Mouse (Mus musculus): ENCODE measurements around the gene Dnmt3b. TPM values are rescaled to one million over a fixed set of nuclear protein-coding genes. Genes with fewer than 3 reads are reported as not detected.
"Not testable (repeated sequence)": the region's sequence is repeated elsewhere in the genome, so short reads cannot be mapped to it uniquely, and the experiment has no call there.

Gene Dnmt3b
- total and polyA plus RNA-seq, 3 experiments = 11.6 to 17.5 TPM; not detected in 1

GRCm38 (mm10) chr2:153676944-153677343 is 27.7 kb downstream of the Dnmt3b start (continued):
- no peak for TF ChIP-seq POLR2AphosphoS5 (IDR thresholded peaks at IDR 0.05; ENCODE audit: borderline replicate concordance, low read depth, low read length)
- TF ChIP-seq MXI1 (IDR thresholded peaks at IDR 0.05; ENCODE audit: low read depth, low read length) = peak; percentile 44

GRCm38 (mm10) chr2:153677550-153677949 is 28.3 kb downstream of the Dnmt3b start:
- Histone ChIP-seq H3K27me3 (ENCODE audit: control insufficient read depth in 1 of 2, insufficient read depth in 2 of 2, low read length in 2 of 2) (no peaks in the 10 kb centered on the region), H3K79me2 (ENCODE audit: control insufficient read depth, insufficient read depth, low read length, poor library complexity) (no peaks in the 10 kb centered on the region), H3K27ac (ENCODE audit: control insufficient read depth, low read depth, low read length) (peak overlapping the region; percentile 77), H3K36me3 (ENCODE audit: control insufficient read depth in 1 of 2, insufficient read depth in 2 of 2, low read length in 2 of 2) (peaks cover 0 to 23% of the 10 kb centered on the region in 2 experiments; a peak in 2 of 4 replicates), H3K9me3 (replicated peaks; ENCODE audit: insufficient read depth, low read length) (no peaks in the 10 kb centered on the region), H3K9ac (ENCODE audit: control insufficient read depth, low read depth, low read length, poor library complexity, severe bottlenecking) (peak overlapping the region; percentile 21; the same call in 1 of the 2 replicates), H3K4me1 (ENCODE audit: control insufficient read depth in 1 of 2, insufficient read depth in 2 of 2, low read length in 2 of 2) (peaks cover 13 to 25% of the 10 kb centered on the region in 2 experiments), H3K4me3 (ENCODE audit: control insufficient read depth in 1 of 2, insufficient read depth in 1 of 2, low read depth in 2 of 2, low read length in 2 of 2) (peak overlapping the region; percentile 7 to 42)
- TF ChIP-seq BHLHE40 (IDR thresholded peaks at IDR 0.05; ENCODE audit: borderline replicate concordance, low read depth, low read length) (no peak), RAD21 (IDR thresholded peaks at IDR 0.05; ENCODE audit: low read depth, low read length) (no peak)
- DNase-seq (ENCODE audit: low read depth, low spot score) = peak; percentile 46

- no peak for TF ChIP-seq ZC3H11A (IDR thresholded peaks at IDR 0.05; ENCODE audit: low read depth, low read length)
- no peak for TF ChIP-seq JUND (IDR thresholded peaks at IDR 0.05; ENCODE audit: low read depth, low read length)
- TF ChIP-seq TCF12 (IDR thresholded peaks at IDR 0.05; ENCODE audit: low read depth, low read length) = no peak
- TF ChIP-seq KAT2A (conservative IDR thresholded peaks at IDR 0.05; ENCODE audit: low read depth, low read length) = no peak
- no peak for TF ChIP-seq SMC3 (IDR thresholded peaks at IDR 0.05; ENCODE audit: low read depth, low read length)
- no peak for TF ChIP-seq RCOR1 (IDR thresholded peaks at IDR 0.05; ENCODE audit: low read depth, low read length)
- TF ChIP-seq CHD1 (IDR thresholded peaks at IDR 0.05; ENCODE audit: low read depth, low read length) = no peak
- TF ChIP-seq TBP (IDR thresholded peaks at IDR 0.05; ENCODE audit: low read depth, low read length) = no peak
- no peak for TF ChIP-seq NELFE (IDR thresholded peaks at IDR 0.05; ENCODE audit: low read depth, low read length)
- no peak for TF ChIP-seq RAD21 (IDR thresholded peaks at IDR 0.05; ENCODE audit: low read depth, low read length)
- no peak for TF ChIP-seq MAFK (IDR thresholded peaks at IDR 0.05; ENCODE audit: borderline replicate concordance, low read depth, low read length)
- no peak for TF ChIP-seq ETS1 (IDR thresholded peaks at IDR 0.05; ENCODE audit: low read depth, low read length)
- no peak for TF ChIP-seq USF1 (IDR thresholded peaks at IDR 0.05; ENCODE audit: low read depth, low read length)
These were observed 30.7 kb downstream of the Dnmt3b start for GRCm38 (mm10) chr2:153679959-153680358.

DNA sequence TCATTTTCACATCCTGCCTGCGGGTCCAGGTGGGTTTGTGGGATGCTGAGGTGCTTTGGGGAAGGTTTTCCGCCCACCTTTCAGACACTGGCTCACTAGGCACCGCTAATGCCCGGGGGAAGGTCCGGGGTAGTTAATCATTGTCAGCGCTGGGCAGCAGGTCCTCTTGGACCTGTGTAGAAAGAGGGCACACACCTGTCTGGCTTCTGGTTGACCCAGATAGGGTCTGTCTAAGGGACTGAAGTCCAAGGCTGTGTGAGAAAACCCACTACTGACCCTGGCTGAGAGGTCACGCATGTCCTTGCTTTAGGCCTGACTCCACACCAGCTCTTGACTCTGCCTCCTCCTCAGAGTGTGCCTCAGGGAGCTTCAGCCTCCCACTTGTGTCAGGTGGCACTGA is 44.2 kb downstream of the Dnmt3b start:
- not testable (repeated sequence) for DNase-seq (ENCODE audit: low read depth, low spot score); H3K27me3 ChIP-seq (ENCODE audit: control insufficient read depth in 1 of 2, insufficient read depth in 2 of 2, low read length in 2 of 2); H3K4me3 ChIP-seq (ENCODE audit: control insufficient read depth in 1 of 2, insufficient read depth in 1 of 2, low read depth in 2 of 2, low read length in 2 of 2); H3K9ac ChIP-seq (ENCODE audit: control insufficient read depth, low read depth, low read length, poor library complexity, severe bottlenecking); H3K9me3 ChIP-seq (replicated peaks; ENCODE audit: insufficient read depth, low read length); H3K27ac ChIP-seq (ENCODE audit: control insufficient read depth, low read depth, low read length); H3K4me1 ChIP-seq (ENCODE audit: control insufficient read depth in 1 of 2, insufficient read depth in 2 of 2, low read length in 2 of 2); H3K36me3 ChIP-seq (ENCODE audit: control insufficient read depth in 1 of 2, insufficient read depth in 2 of 2, low read length in 2 of 2); H3K79me2 ChIP-seq (ENCODE audit: control insufficient read depth, insufficient read depth, low read length, poor library complexity)

More at GRCm38 (mm10) chr2:153679959-153680358, 30.7 kb downstream of the Dnmt3b start:
- H3K9me3 ChIP-seq (replicated peaks; ENCODE audit: insufficient read depth, low read length) = no peaks in the 10 kb centered on the region
- H3K9ac ChIP-seq (ENCODE audit: control insufficient read depth, low read depth, low read length, poor library complexity, severe bottlenecking) = no peak overlapping the region
- H3K79me2 ChIP-seq (ENCODE audit: control insufficient read depth, insufficient read depth, low read length, poor library complexity) = no peaks in the 10 kb centered on the region
- H3K4me3 ChIP-seq (ENCODE audit: control insufficient read depth in 1 of 2, insufficient read depth in 1 of 2, low read depth in 2 of 2, low read length in 2 of 2) = no peak overlapping the region
- H3K36me3 ChIP-seq (ENCODE audit: control insufficient read depth in 1 of 2, insufficient read depth in 2 of 2, low read length in 2 of 2) = peaks cover 0 to 23% of the 10 kb centered on the region in 2 experiments; a peak in 2 of 4 replicates
- no peaks in the 10 kb centered on the region for H3K27me3 ChIP-seq (ENCODE audit: control insufficient read depth in 1 of 2, insufficient read depth in 2 of 2, low read length in 2 of 2)
- no peak overlapping the region for H3K27ac ChIP-seq (ENCODE audit: control insufficient read depth, low read depth, low read length)
- H3K4me1 ChIP-seq (ENCODE audit: control insufficient read depth in 1 of 2, insufficient read depth in 2 of 2, low read length in 2 of 2) = peaks cover 13 to 25% of the 10 kb centered on the region in 2 experiments
- DNase-seq (ENCODE audit: low read depth, low spot score) = no peak

Data from MEL (cell line).